Mouse (Mus musculus): ENCODE results near the gene Cryba1. TPM values are rescaled to one million over a fixed set of nuclear protein-coding genes. Genes with fewer than 3 reads are reported as not detected.

The Cryba1 gene
- polyA plus RNA-seq (2014; fragmentation: Nextera tagmentation; extraction: Ambion mirVana): not detected in 2 replicates

- Histone ChIP-seq H3K9me3 (ENCODE audit: control insufficient read depth, low read length) (no peaks in the 10 kb centered on the region), H3K4me3 (ENCODE audit: low read depth, low read length) (no peak within 1 kb of the TSS), H3K27me3 (ENCODE audit: control insufficient read depth, insufficient read depth, low read length) (no peaks in the 10 kb centered on the region), H3K36me3 (ENCODE audit: control insufficient read depth, insufficient read depth, low read length) (no peaks in the 10 kb centered on the region), H3K4me1 (ENCODE audit: control insufficient read depth, insufficient read depth, low read length) (no peaks in the 10 kb centered on the region), H3K4me2 (ENCODE audit: low read depth, severe bottlenecking) (no peak within 1 kb of the TSS), H3K9ac (ENCODE audit: low read length) (no peak within 1 kb of the TSS), H3K27ac (replicated peaks; ENCODE audit: low read depth, low read length) (no peak within 1 kb of the TSS)
- ATAC-seq (ENCODE audit: insufficient number of reproducible peaks, low FRiP score, low TSS enrichment, low read depth): no peak
- DNase-seq (ENCODE audit: low spot score): no peak
- 60% methylated on average over 7 of the region's 7 CpGs for WGBS
These were observed at the start of gene Cryba1 for GRCm38 (mm10) chr11:77725183-77725582. Gene Cryba1, minus strand, starts transcription at chr11:77725283.

DNA sequence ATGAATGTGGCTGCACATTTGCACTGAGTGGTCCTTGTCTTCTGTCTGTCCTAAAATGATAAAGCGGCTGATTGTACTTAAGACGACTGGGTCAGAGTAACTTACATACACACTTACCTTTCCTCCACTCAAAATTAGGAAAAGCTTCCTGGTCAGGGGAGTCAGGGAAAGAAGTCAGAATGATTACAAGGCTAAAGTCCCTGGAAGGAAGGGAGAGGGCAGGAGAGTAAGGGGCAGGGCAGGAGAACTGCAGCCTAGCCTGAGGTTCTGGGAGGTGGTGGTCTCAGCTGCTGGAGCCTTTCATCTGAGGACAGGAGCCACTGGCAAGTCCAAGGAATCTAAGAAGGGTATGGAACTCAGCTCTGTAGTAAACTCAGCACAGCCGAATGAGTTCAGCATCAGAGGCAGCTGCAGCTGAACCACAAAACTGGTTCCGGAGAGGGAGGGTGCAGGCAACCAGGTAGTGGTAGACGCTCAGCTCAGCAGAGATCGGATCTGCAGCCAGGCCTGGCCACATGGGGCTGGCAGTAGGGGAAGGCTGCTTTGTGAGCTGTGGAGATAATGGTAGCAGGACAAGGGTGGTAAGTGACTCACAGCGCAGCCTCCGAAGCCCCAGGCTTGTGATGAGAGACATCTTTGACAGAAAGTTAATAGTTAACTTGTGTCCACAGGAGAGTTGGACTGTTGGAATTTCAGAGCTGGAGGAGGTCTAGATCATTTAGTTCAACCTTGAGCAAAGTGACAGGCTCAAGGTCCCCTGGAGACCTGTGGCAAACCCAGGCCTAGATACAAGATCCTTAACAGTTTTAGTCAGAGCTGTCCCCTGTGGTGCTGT is 47.0 kb upstream of the Cryba1 start:
- WGBS: 72% methylated on average over 8 of the region's 8 CpGs

GRCm38 (mm10) chr11:77770346-77770745 is 45.3 kb upstream of the Cryba1 start:
- Histone ChIP-seq H3K9me3 (ENCODE audit: control insufficient read depth, low read length) (no peaks in the 10 kb centered on the region), H3K4me2 (ENCODE audit: low read depth, severe bottlenecking) (no peak overlapping the region), H3K27ac (replicated peaks; ENCODE audit: low read depth, low read length) (no peak overlapping the region), H3K27me3 (ENCODE audit: control insufficient read depth, insufficient read depth, low read length) (no peaks in the 10 kb centered on the region), H3K36me3 (ENCODE audit: control insufficient read depth, insufficient read depth, low read length) (no peaks in the 10 kb centered on the region), H3K4me3 (ENCODE audit: low read depth, low read length) (no peak overlapping the region), H3K9ac (ENCODE audit: low read length) (no peak overlapping the region), H3K4me1 (ENCODE audit: control insufficient read depth, insufficient read depth, low read length) (peaks cover 10% of the 10 kb centered on the region)
- DNase-seq (ENCODE audit: low spot score): no peak
- no peak for ATAC-seq (ENCODE audit: insufficient number of reproducible peaks, low FRiP score, low TSS enrichment, low read depth)
- WGBS: 82% methylated on average over 8 of the region's 8 CpGs

More for the DNA sequence above, 47.0 kb upstream of the Cryba1 start:
- ATAC-seq (ENCODE audit: insufficient number of reproducible peaks, low FRiP score, low TSS enrichment, low read depth): no peak
- Histone ChIP-seq H3K27ac (replicated peaks; ENCODE audit: low read depth, low read length) (no peak overlapping the region), H3K4me1 (ENCODE audit: control insufficient read depth, insufficient read depth, low read length) (no peaks in the 10 kb centered on the region), H3K4me3 (ENCODE audit: low read depth, low read length) (no peak overlapping the region), H3K36me3 (ENCODE audit: control insufficient read depth, insufficient read depth, low read length) (no peaks in the 10 kb centered on the region), H3K4me2 (ENCODE audit: low read depth, severe bottlenecking) (no peak overlapping the region), H3K9me3 (ENCODE audit: control insufficient read depth, low read length) (no peaks in the 10 kb centered on the region), H3K9ac (ENCODE audit: low read length) (no peak overlapping the region), H3K27me3 (ENCODE audit: control insufficient read depth, insufficient read depth, low read length) (no peaks in the 10 kb centered on the region)
- no peak for DNase-seq (ENCODE audit: low spot score)

DNA sequence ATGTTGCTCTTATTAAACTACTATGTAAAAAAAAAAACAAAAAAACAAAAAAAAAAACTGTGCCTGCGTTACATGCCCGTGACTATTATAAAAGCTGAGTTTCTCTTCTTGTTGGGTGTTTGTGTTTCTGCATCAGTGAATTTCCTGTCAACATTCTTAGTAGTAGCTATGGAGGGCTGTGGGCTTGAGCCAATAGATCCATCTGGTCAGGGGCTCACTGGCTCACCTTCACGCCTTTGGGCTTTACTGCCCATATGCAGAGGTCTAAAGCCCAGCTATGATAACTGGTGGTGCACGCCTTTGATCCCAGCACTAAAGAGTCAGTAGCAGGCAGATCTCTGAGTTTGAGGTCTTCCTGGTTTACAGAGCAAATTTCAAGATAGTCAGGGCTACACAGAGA is 44.4 kb upstream of the Cryba1 start:
- Histone ChIP-seq H3K36me3 (ENCODE audit: control insufficient read depth, insufficient read depth, low read length) (no peaks in the 10 kb centered on the region), H3K27me3 (ENCODE audit: control insufficient read depth, insufficient read depth, low read length) (no peaks in the 10 kb centered on the region), H3K4me1 (ENCODE audit: control insufficient read depth, insufficient read depth, low read length) (peaks cover 17% of the 10 kb centered on the region), H3K9ac (ENCODE audit: low read length) (no peak overlapping the region), H3K4me3 (ENCODE audit: low read depth, low read length) (no peak overlapping the region), H3K9me3 (ENCODE audit: control insufficient read depth, low read length) (no peaks in the 10 kb centered on the region), H3K27ac (replicated peaks; ENCODE audit: low read depth, low read length) (no peak overlapping the region), H3K4me2 (ENCODE audit: low read depth, severe bottlenecking) (no peak overlapping the region)
- 77% methylated on average over 4 of the region's 4 CpGs for WGBS
- no peak for ATAC-seq (ENCODE audit: insufficient number of reproducible peaks, low FRiP score, low TSS enrichment, low read depth)
- DNase-seq (ENCODE audit: low spot score): no peak

GRCm38 (mm10) chr11:77766351-77767001 is 41.4 kb upstream of the Cryba1 start:
- Histone ChIP-seq H3K36me3 (ENCODE audit: control insufficient read depth, insufficient read depth, low read length) (no peaks in the 10 kb centered on the region), H3K9me3 (ENCODE audit: control insufficient read depth, low read length) (no peaks in the 10 kb centered on the region), H3K9ac (ENCODE audit: low read length) (peak overlapping the region; percentile 60), H3K4me2 (ENCODE audit: low read depth, severe bottlenecking) (peak overlapping the region; percentile 85), H3K4me1 (ENCODE audit: control insufficient read depth, insufficient read depth, low read length) (peaks cover 23% of the 10 kb centered on the region), H3K27me3 (ENCODE audit: control insufficient read depth, insufficient read depth, low read length) (no peaks in the 10 kb centered on the region), H3K27ac (replicated peaks; ENCODE audit: low read depth, low read length) (peak overlapping the region; percentile 73; the same call in 1 of the 2 replicates), H3K4me3 (ENCODE audit: low read depth, low read length) (peak overlapping the region; percentile 32)
- ATAC-seq (ENCODE audit: insufficient number of reproducible peaks, low FRiP score, low TSS enrichment, low read depth): peak; percentile 23; the same call in 1 of the 2 replicates
- peak; percentile 70 for DNase-seq (ENCODE audit: low spot score)
- WGBS: 2% methylated on average over 33 of the region's 35 CpGs

DNA sequence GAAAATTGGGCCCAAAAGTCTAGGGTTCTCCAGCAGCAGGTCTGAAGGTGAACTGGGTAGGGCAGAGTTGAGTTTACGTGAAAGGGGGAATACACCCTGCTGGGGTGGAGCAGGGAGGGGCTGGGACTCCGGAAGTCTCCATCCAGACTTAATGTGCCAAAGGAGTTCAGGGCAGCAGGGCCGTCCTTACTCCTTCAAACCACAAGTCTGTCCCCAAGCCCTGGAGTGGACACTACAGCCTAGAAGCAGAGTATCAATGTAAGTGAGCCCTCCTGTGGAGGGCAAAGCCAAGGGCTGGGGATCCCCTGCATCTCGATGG is 40.3 kb upstream of the Cryba1 start:
- DNase-seq (ENCODE audit: low spot score): no peak
- 45% methylated on average over 4 of the region's 4 CpGs for WGBS
- Histone ChIP-seq H3K4me1 (ENCODE audit: control insufficient read depth, insufficient read depth, low read length) (peaks cover 23% of the 10 kb centered on the region), H3K27ac (replicated peaks; ENCODE audit: low read depth, low read length) (no peak overlapping the region), H3K36me3 (ENCODE audit: control insufficient read depth, insufficient read depth, low read length) (no peaks in the 10 kb centered on the region), H3K4me2 (ENCODE audit: low read depth, severe bottlenecking) (no peak overlapping the region; the same call in 1 of the 2 replicates), H3K9ac (ENCODE audit: low read length) (no peak overlapping the region), H3K27me3 (ENCODE audit: control insufficient read depth, insufficient read depth, low read length) (no peaks in the 10 kb centered on the region), H3K9me3 (ENCODE audit: control insufficient read depth, low read length) (no peaks in the 10 kb centered on the region), H3K4me3 (ENCODE audit: low read depth, low read length) (no peak overlapping the region)
- ATAC-seq (ENCODE audit: insufficient number of reproducible peaks, low FRiP score, low TSS enrichment, low read depth): no peak

GRCm38 (mm10) chr11:77764694-77765458 is 39.8 kb upstream of the Cryba1 start:
- H3K4me3 ChIP-seq (ENCODE audit: low read depth, low read length): no peak overlapping the region
- DNase-seq (ENCODE audit: low spot score) (no peak), ATAC-seq (ENCODE audit: insufficient number of reproducible peaks, low FRiP score, low TSS enrichment, low read depth) (no peak)
- H3K27me3 ChIP-seq (ENCODE audit: control insufficient read depth, insufficient read depth, low read length): no peaks in the 10 kb centered on the region
- no peak overlapping the region for H3K9ac ChIP-seq (ENCODE audit: low read length)
- 59% methylated on average over 9 of the region's 9 CpGs for whole genome bisulfite sequencing
- peaks cover 23% of the 10 kb centered on the region for H3K4me1 ChIP-seq (ENCODE audit: control insufficient read depth, insufficient read depth, low read length)
- peak overlapping the region; percentile 75 for H3K4me2 ChIP-seq (ENCODE audit: low read depth, severe bottlenecking)
- H3K36me3 ChIP-seq (ENCODE audit: control insufficient read depth, insufficient read depth, low read length): no peaks in the 10 kb centered on the region
- no peak overlapping the region for H3K27ac ChIP-seq (replicated peaks; ENCODE audit: low read depth, low read length)
- no peaks in the 10 kb centered on the region for H3K9me3 ChIP-seq (ENCODE audit: control insufficient read depth, low read length)

DNA sequence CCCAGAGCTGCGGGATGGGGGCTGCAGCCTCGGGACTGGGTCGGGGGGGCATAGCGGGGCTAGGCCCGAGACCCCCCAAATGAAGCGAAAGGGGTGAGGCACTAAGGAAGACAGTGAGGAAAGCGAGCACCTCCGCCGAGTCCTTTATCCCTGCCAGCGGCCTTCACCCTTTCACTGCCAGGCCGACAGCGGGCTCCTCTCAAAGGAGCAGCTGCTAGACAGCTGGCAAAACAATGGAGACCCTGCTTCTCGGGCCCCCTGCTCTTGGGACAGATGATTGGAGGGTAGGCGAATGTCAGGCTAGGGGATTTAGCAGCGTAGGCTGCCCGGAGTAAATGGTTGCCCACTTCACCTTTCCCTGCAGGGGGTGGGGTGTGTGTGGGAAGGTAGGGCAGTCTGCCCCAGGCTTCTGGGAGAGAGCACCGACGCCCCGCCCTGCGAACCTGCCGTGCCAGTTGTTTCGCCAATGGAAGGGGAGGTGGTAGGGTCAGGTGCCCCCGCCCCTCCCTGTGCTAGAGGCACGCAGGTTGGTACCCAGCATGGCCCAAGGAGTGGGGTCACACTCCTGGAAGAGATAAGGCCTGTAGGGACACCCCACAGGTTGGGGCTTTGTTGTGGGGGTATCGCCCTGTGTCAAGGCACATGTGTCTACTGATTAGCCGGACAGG is 38.7 kb upstream of the Cryba1 start:
- ATAC-seq (ENCODE audit: insufficient number of reproducible peaks, low FRiP score, low TSS enrichment, low read depth) (peak; percentile 48), DNase-seq (ENCODE audit: low spot score) (peak; percentile 77)
- peak overlapping the region; percentile 96 for H3K9ac ChIP-seq (ENCODE audit: low read length)
- H3K4me3 ChIP-seq (ENCODE audit: low read depth, low read length): peak overlapping the region; percentile 92
- peak overlapping the region; percentile 75 for H3K4me2 ChIP-seq (ENCODE audit: low read depth, severe bottlenecking)
- H3K27me3 ChIP-seq (ENCODE audit: control insufficient read depth, insufficient read depth, low read length): no peaks in the 10 kb centered on the region
- 0 out of 2 replicates have a peak overlapping the region, but pooled peaks have one; percentile 1 for H3K27ac ChIP-seq (replicated peaks; ENCODE audit: low read depth, low read length)
- H3K36me3 ChIP-seq (ENCODE audit: control insufficient read depth, insufficient read depth, low read length): no peaks in the 10 kb centered on the region
- H3K9me3 ChIP-seq (ENCODE audit: control insufficient read depth, low read length): no peaks in the 10 kb centered on the region
- H3K4me1 ChIP-seq (ENCODE audit: control insufficient read depth, insufficient read depth, low read length): peaks cover 23% of the 10 kb centered on the region
- WGBS: 5% methylated on average over 26 of the region's 26 CpGs
